Mouse (Mus musculus) spleen, adult 2 months (tissue): Measurements from ENCODE around the gene Ly6g6c. TPM values are rescaled to one million over a fixed set of nuclear protein-coding genes. Genes with fewer than 3 reads are reported as not detected.

Experiments used
- DNase-seq, 2 experiments: peaks; one replicate each; pipeline versions ENCODE4 v3.0.0 to v3.0.0-alpha.2; 2012 to 2021; ENCODE audit warnings: low spot score in 2 of 2, low read depth in 1 of 2
- H3K27ac ChIP-seq: fragments of 200-500 bp; 2 replicates; pipeline ENCODE4 v1.5.1; 2012; ENCODE audit warnings: low read length, inconsistent platforms; ENCODE audit not compliant: insufficient read depth
- H3K27me3 ChIP-seq: fragments of 200-500 bp; 2 replicates; pipeline ENCODE4 v1.6.1; 2012; ENCODE audit warnings: mild to moderate bottlenecking, moderate library complexity, low read length, inconsistent platforms; ENCODE audit not compliant: control insufficient read depth, insufficient read depth
- H3K36me3 ChIP-seq: fragments of 200-500 bp; 2 replicates; pipeline ENCODE4 v1.6.1; 2012; ENCODE audit warnings: mild to moderate bottlenecking, low read length, inconsistent platforms; ENCODE audit not compliant: control insufficient read depth, insufficient read depth
- H3K4me1 ChIP-seq: fragments of 200-500 bp; 2 replicates; pipeline ENCODE4 v1.6.1; 2011; ENCODE audit warnings: inconsistent platforms; ENCODE audit not compliant: control insufficient read depth, insufficient read depth, insufficient read length
- H3K4me3 ChIP-seq: fragments of 200-500 bp; 2 replicates; pipeline ENCODE4 v1.5.1; 2011; ENCODE audit warnings: mild to moderate bottlenecking, inconsistent platforms; ENCODE audit not compliant: insufficient read depth, insufficient read length; ENCODE audit errors: extremely low read depth
- CTCF ChIP-seq: fragments of 200-500 bp; IDR thresholded peaks from 2 replicates; pipeline ENCODE4 v1.5.1; 2011; ENCODE audit warnings: mild to moderate bottlenecking, inconsistent platforms; ENCODE audit not compliant: insufficient read depth, insufficient read length, insufficient replicate concordance; ENCODE audit errors: extremely low read depth
- POLR2A ChIP-seq: fragments of 200-500 bp; IDR thresholded peaks from 2 replicates; pipeline ENCODE4 v1.6.1; 2011; ENCODE audit warnings: low read depth, low read length, inconsistent platforms
- WGBS: fragments of 180-500 bp; shearing (Covaris S2); methylation state at CpG from one replicate; pipeline ENCODE4 v1.1.7; 2018; 5-methylcytosine and 5-hydroxymethylcytosine counted together
- polyA plus RNA-seq: library from polyadenylated mRNA; depleted of rRNA; stranded (reverse); fragments of >200 nt; gene quantifications from 2 replicates; pipeline ENCODE4 v1.2.3, GENCODE M21; 2012

Gene Ly6g6c
- polyA plus RNA-seq, 1 experiment = 0.47 TPM

DNA sequence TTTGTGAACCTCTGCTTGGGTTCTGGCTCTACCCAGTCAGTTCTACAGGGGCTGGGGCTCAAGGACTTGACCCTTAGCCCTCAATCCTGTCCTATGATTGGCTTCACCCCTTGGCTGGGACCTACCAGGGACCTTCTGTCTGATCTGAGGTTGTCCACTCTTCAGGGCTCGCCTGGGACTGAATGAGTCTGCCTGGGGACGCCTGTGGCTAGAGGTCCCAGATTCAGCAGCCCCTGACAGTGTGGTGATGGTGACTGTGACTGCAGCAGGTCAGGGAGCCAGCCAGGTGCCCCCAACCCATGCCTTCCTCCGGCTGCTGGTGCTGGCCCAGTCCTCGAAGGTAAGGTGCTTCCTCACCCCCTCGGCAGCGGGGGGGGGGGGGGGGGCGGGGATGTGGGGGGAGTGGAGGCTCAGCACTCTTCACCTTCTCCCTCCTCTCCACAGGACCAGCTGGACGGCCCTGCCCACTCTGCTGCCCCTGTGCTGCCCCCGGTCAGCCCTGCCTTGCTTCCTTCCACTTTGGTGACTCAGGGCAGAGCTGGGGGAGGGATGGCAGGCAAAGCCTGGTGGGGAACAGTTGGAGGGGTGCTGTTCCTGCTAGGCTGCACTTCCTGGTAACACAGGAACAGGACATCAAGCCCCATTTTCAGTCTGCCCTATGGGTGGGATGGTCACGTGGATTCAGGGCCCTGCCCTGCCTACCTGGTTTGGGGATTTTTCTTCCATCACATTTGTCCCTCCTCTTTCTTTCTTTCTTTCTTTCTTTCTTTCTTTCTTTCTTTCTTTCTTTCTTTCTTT is 40.3 kb upstream of the Ly6g6c start:
- WGBS = 37% methylated on average over 10 of the region's 10 CpGs
- H3K27ac ChIP-seq = no peak overlapping the region
- H3K4me3 ChIP-seq = no peak overlapping the region
- TF ChIP-seq CTCF = no peak
- TF ChIP-seq POLR2A = no peak
- H3K4me1 ChIP-seq = peaks cover 26% of the 10 kb centered on the region
- no peaks in the 10 kb centered on the region for H3K27me3 ChIP-seq
- H3K36me3 ChIP-seq = no peaks in the 10 kb centered on the region
- no peak for DNase-seq

DNA sequence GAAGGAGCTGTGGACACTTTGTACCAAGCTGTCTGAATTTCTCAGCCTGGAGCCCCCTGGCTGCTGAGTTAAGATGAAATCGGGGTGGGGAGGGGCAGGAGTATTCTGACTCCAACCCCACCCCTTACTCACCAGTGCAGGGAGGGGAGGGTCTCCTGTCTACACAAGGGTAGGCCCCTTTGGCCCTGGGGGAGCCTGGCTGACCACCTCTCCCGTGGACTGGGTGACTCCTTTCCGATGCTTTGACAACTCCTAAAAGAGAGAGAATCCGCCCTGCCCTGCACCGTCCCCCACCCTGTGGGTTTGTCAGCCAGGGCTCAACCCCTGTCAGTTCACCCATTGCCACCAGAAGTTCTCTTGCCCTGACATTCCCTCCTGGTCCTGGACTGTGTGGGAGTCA is 39.0 kb upstream of the Ly6g6c start:
- H3K4me1 ChIP-seq = peaks cover 28% of the 10 kb centered on the region
- WGBS = 88% methylated on average over 5 of the region's 5 CpGs
- TF ChIP-seq POLR2A (no peak), CTCF (no peak)
- no peak overlapping the region for H3K4me3 ChIP-seq
- no peaks in the 10 kb centered on the region for H3K27me3 ChIP-seq
- no peak for DNase-seq
- no peaks in the 10 kb centered on the region for H3K36me3 ChIP-seq
- H3K27ac ChIP-seq = no peak overlapping the region

- Histone ChIP-seq H3K27ac (peak within 1 kb of the TSS; percentile 56), H3K4me1 (peaks cover 33% of the 10 kb centered on the region), H3K27me3 (no peaks in the 10 kb centered on the region), H3K36me3 (no peaks in the 10 kb centered on the region), H3K4me3 (no peak within 1 kb of the TSS)
- 31% methylated on average over 13 of the region's 13 CpGs for WGBS
- no peak for DNase-seq
- TF ChIP-seq CTCF = peak; percentile 7; the same call in 1 of the 2 replicates
- no peak for TF ChIP-seq POLR2A
These were observed 37.7 kb upstream of the Ly6g6c start, which contains the start of gene Sapcd1 for GRCm38 (mm10) chr17:35027277-35028068. Sapcd1 (minus strand) TSS chr17:35028016.

DNA sequence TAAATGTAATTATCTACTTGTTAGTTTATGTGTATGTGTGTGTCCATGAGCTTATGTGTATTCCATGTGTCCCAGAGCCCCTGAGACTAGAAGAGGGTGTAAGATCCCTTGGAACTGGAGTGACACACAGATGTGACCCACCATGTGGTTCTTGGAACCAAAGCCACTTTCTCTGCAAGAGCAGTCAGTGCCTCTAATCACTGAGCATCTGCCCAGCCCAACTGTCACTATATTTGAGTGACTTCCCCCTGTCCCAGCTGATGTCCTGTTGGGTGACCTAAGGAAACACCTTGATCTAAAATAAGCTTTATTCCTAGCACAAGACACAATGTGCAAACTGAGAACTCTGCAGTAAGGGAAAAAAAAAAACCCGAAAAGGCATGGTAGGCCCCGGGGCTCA is 36.9 kb upstream of the Ly6g6c start:
- 36% methylated on average over 2 of the region's 2 CpGs for WGBS
- peaks cover 34% of the 10 kb centered on the region for H3K4me1 ChIP-seq
- no peak for TF ChIP-seq POLR2A
- no peak for TF ChIP-seq CTCF
- H3K36me3 ChIP-seq = no peaks in the 10 kb centered on the region
- no peaks in the 10 kb centered on the region for H3K27me3 ChIP-seq
- DNase-seq = no peak
- H3K4me3 ChIP-seq = no peak overlapping the region
- H3K27ac ChIP-seq = no peak overlapping the region

DNA sequence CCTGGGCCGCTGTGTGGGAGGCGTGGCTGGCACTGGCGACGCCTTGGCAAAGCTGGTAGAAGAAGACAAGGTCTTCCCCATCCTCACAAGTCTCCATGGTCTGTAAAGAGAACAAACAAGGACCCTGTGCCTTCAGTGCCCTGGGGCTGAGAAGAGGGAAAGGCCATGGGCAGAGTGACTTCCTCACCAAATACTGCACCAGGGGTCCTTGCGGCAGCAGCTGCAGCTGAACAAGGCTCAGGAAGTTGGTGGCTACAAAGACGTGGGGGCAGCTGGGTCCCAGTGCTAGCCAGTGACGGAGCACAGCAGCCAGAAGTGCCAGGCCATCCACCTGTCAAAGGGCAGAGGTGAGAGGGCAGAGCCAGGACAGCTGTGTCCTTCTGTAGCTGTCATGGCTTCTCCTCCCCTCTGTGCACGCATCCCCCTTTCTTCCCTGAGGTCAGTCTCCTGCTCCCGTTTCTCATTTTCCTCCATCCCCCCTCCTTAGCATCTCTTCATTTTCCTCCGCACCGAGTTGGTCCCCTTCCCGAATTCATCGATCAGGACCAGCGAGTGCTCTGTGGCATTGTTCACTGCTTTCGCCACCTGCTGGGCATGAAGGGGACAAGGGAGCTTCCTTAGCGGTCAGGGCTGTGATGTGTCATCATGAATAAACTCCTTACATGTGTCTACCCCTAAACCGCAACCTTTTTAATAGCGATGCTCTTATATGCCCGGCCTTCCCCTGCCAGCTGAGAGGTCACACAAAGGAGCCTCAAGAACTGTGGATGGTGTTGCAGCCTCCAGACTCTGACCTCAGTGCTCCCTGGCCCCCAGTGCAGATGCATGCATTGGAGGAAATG is 35.3 kb upstream of the Ly6g6c start:
- Histone ChIP-seq H3K4me1 (peaks cover 25% of the 10 kb centered on the region; the same call in 1 of the 2 replicates), H3K27ac (no peak overlapping the region), H3K27me3 (no peaks in the 10 kb centered on the region), H3K4me3 (peak overlapping the region; percentile 7; the same call in 1 of the 2 replicates), H3K36me3 (no peaks in the 10 kb centered on the region)
- no peak for TF ChIP-seq POLR2A
- peak; percentile 69; the same call in 1 of the 2 replicates for TF ChIP-seq CTCF
- peak in 1 of 2 experiments; percentile 43 for DNase-seq
- 17% methylated on average over 19 of the region's 19 CpGs for WGBS

DNA sequence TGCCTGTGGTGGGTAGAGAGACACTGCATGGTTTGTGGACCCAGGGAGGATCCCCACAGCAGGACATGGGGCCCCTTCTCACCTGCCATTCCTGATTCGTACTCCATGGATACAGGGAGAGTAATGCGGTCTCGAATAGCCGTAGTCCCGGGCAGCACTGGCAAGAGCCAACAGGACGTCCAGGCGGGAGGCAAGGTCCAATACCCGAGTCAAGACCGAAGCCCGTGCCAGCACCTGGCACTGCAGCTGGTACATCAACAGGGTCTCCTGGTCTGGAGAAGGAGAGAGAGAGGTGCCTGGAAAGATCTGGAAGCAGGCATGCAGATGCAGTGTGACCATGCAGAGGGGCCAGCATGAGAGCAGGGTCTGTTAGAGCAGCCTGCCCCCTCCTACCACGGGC is 33.9 kb upstream of the Ly6g6c start:
- peaks cover 23% of the 10 kb centered on the region; the same call in 1 of the 2 replicates for H3K4me1 ChIP-seq
- H3K36me3 ChIP-seq = no peaks in the 10 kb centered on the region
- no peak overlapping the region for H3K27ac ChIP-seq
- no peak for TF ChIP-seq POLR2A
- no peak for TF ChIP-seq CTCF
- DNase-seq = no peak
- no peak overlapping the region for H3K4me3 ChIP-seq
- WGBS = 88% methylated on average over 11 of the region's 11 CpGs
- H3K27me3 ChIP-seq = no peaks in the 10 kb centered on the region
